10 mouse cellular contexts compared by ENCODE assay signal in the genomic region with DNA sequence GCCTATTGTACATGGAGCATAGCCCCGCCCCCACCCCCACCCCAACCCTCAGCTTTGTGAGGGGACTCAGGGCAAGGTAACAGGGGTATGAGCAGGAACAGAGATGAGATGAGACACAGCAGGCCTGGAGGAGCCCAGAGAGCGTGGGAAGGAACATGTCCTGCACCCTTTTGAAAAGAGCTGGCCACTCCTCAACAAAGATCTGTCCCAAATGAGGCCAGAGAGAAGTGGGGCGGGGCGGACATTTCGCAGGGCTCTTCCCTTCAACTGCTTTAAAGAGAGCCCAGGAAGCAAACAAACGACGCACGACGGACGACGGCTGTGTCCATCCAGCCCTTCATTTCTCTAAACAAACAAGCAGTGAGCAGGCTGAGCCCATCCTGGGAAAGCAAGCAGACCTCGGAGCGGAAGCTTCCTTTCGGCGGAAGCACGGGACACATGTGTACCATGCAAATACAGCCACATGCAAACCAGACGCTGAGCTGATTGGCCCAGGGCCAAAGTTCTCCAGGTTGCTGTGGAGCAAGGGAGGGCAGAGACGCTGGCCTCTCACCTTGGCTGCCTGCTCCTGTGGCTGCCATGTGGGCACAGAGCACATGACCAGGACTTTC. TPM values are rescaled to one million over a fixed set of nuclear protein-coding genes. Genes with fewer than 3 reads are reported as not detected.
DNase-seq lines count a peak whose midpoint lies in the region; ATAC-seq lines count a peak whose summit lies in the region.
"Had no signal": no experiment of that assay in that cellular context is flagged by ENCODE, and none has a peak within 500 bp of the region (broad histone marks: within the 10 kb centered on the region; RNA-seq: fewer than 3 reads in every experiment).

No protein-coding gene starts in this region.

- H3K27me3 ChIP-seq in embryonic facial prominence, embryonic 11.5 days (ENCODE audit: control insufficient read depth, insufficient read depth, low read length): no peaks in the 10 kb centered on the region
- H3K27me3 ChIP-seq in stomach, embryonic 16.5 days (ENCODE audit: control insufficient read depth, insufficient read depth, low read length): no peaks in the 10 kb centered on the region

- H3K4me2 ChIP-seq in embryonic facial prominence, embryonic 11.5 days (ENCODE audit: low read depth, low read length): no peak overlapping the region
- H3K4me2 ChIP-seq in stomach, embryonic 16.5 days (ENCODE audit: low read depth, low read length): peak overlapping the region; percentile 59
- H3K4me2 ChIP-seq: neural tube, embryonic 12.5 days had no signal

- H3K27ac ChIP-seq in embryonic facial prominence, embryonic 11.5 days (replicated peaks; ENCODE audit: low read depth, low read length): no peak overlapping the region
- H3K27ac ChIP-seq in stomach, embryonic 16.5 days (ENCODE audit: low read length): peak overlapping the region; percentile 90
- H3K27ac ChIP-seq: neural tube, embryonic 12.5 days had no signal

- no peaks in the 10 kb centered on the region for H3K36me3 ChIP-seq in embryonic facial prominence, embryonic 11.5 days (replicated peaks; ENCODE audit: control insufficient read depth, insufficient read depth, low read depth, low read length)
- no peaks in the 10 kb centered on the region for H3K36me3 ChIP-seq in stomach, embryonic 16.5 days (ENCODE audit: control insufficient read depth, insufficient read depth, low read length)
- H3K36me3 ChIP-seq: neural tube, embryonic 12.5 days had no signal

- peak; percentile 51 for DNase-seq in gastrocnemius, postnatal 10 days
- DNase-seq in gastrocnemius, postnatal 36 days: no peak
- peak; percentile 41 for DNase-seq in embryonic facial prominence, embryonic 11.5 days (ENCODE audit: low spot score)
- DNase-seq in heart, postnatal 14 days: peak; percentile 51 to 67
- peak; percentile 73 to 77 for DNase-seq in kidney, postnatal 25 days
- peak; percentile 87 for DNase-seq in lung, postnatal 25 days (ENCODE audit: low spot score)
- no peak for DNase-seq in frontal cortex, postnatal 14 days (ENCODE audit: low spot score in 2 of 2)

- no peaks in the 10 kb centered on the region for H3K4me1 ChIP-seq in embryonic facial prominence, embryonic 11.5 days (ENCODE audit: control insufficient read depth, insufficient read depth, low read length)
- H3K4me1 ChIP-seq in stomach, embryonic 16.5 days (ENCODE audit: control insufficient read depth, insufficient read depth, low read length): peaks cover 16% of the 10 kb centered on the region

- ATAC-seq in embryonic facial prominence, embryonic 11.5 days (replicated peaks; ENCODE audit: insufficient number of reproducible peaks, low FRiP score, low TSS enrichment, low read depth): no peak
- ATAC-seq in stomach, embryonic 16.5 days (ENCODE audit: insufficient read depth, low FRiP score): peak; percentile 85

- H3K4me3 ChIP-seq in embryonic facial prominence, embryonic 11.5 days (ENCODE audit: low read depth, low read length): no peak overlapping the region
- peak overlapping the region; percentile 35 for H3K4me3 ChIP-seq in stomach, embryonic 16.5 days (replicated peaks; ENCODE audit: low read length)
- H3K4me3 ChIP-seq: neural tube, embryonic 12.5 days had no signal

- H3K9me3 ChIP-seq in embryonic facial prominence, embryonic 11.5 days (replicated peaks; ENCODE audit: control insufficient read depth, low read length): no peaks in the 10 kb centered on the region
- H3K9me3 ChIP-seq in stomach, embryonic 16.5 days (replicated peaks; ENCODE audit: control insufficient read depth, low read length): no peaks in the 10 kb centered on the region

- intact Hi-C loops in gastrocnemius, postnatal 36 days (cut with DNase I): no loop called here
- intact Hi-C loops in heart, postnatal 14 days (cut with DNase I): no loop called here

- 36% methylated on average over 18 of the region's 18 CpGs for WGBS in embryonic facial prominence, embryonic 11.5 days
- 12% methylated on average over 18 of the region's 18 CpGs for WGBS in stomach, embryonic 16.5 days

- peak overlapping the region; percentile 39; the same call in 1 of the 2 replicates for H3K9ac ChIP-seq in embryonic facial prominence, embryonic 11.5 days (replicated peaks; ENCODE audit: low read length)
- H3K9ac ChIP-seq in stomach, embryonic 16.5 days (ENCODE audit: low read length): peak overlapping the region; percentile 54
- H3K9ac ChIP-seq: neural tube, embryonic 12.5 days had no signal

RNA-seq across cellular contexts. Expression of a gene that starts 8.7 kb away (rescaled TPM):
- total RNA-seq in gastrocnemius, postnatal 10 days (2021): 1 to 10 TPM; 3.9 to 4.9 TPM
- 1 to 10 TPM; 4.9 to 6.1 TPM for total RNA-seq in gastrocnemius, postnatal 36 days (2021)
- polyA plus RNA-seq in embryonic facial prominence, embryonic 11.5 days (2014; fragmentation: Nextera tagmentation; extraction: Ambion mirVana): 2.7 and 5.0 TPM in 2 replicates
- 1 to 10 TPM; 8.5 to 9.3 TPM for total RNA-seq in heart, postnatal 14 days (2021)
- polyA plus RNA-seq in stomach, embryonic 16.5 days (2015; fragmentation: Nextera tagmentation; extraction: Ambion mirVana): 14.9 and 15.8 TPM in 2 replicates
- polyA plus RNA-seq: C2C12 had no signal

RNA-seq across cellular contexts. Expression of a gene that starts 45.7 kb away (rescaled TPM):
- not detected for total RNA-seq in gastrocnemius, postnatal 10 days (2021)
- total RNA-seq in gastrocnemius, postnatal 36 days (2021): not detected
- polyA plus RNA-seq in embryonic facial prominence, embryonic 11.5 days (2014; fragmentation: Nextera tagmentation; extraction: Ambion mirVana): not detected in 2 replicates
- not detected for total RNA-seq in heart, postnatal 14 days (2021)
- not detected in 2 replicates for polyA plus RNA-seq in stomach, embryonic 16.5 days (2015; fragmentation: Nextera tagmentation; extraction: Ambion mirVana)
- polyA plus RNA-seq: C2C12; neural tube, embryonic 12.5 days had no signal

RNA-seq across cellular contexts. Expression of a gene that starts 57.1 kb away (rescaled TPM):
- 1 to 10 TPM in 1 of 2 experiments, under 1 TPM in 1; 0.68 to 2.0 TPM for total RNA-seq in gastrocnemius, postnatal 10 days (2021)
- under 1 TPM; 0.54 to 0.66 TPM for total RNA-seq in gastrocnemius, postnatal 36 days (2021)
- 4.0 and 20.8 TPM in 2 replicates for polyA plus RNA-seq in embryonic facial prominence, embryonic 11.5 days (2014; fragmentation: Nextera tagmentation; extraction: Ambion mirVana)
- total RNA-seq in heart, postnatal 14 days (2021): 1 to 10 TPM; 2.8 to 2.9 TPM
- polyA plus RNA-seq in stomach, embryonic 16.5 days (2015; fragmentation: Nextera tagmentation; extraction: Ambion mirVana): 0.85 and 1.2 TPM in 2 replicates
- polyA plus RNA-seq: C2C12 had no signal

Comparison
In these comparisons a context has a peak if more than half of its experiments do, and no peak if none do; other contexts are left out.
1. DNase-seq: peak in gastrocnemius, postnatal 10 days (single experiment), embryonic facial prominence, embryonic 11.5 days (single experiment), heart, postnatal 14 days (2 of 2), kidney, postnatal 25 days (2 of 2) and lung, postnatal 25 days (single experiment); none in gastrocnemius, postnatal 36 days (0 of 2) and frontal cortex, postnatal 14 days (0 of 2).